Mouse (Mus musculus): ENCODE data around the gene Pde4b. TPM values are rescaled to one million over a fixed set of nuclear protein-coding genes. Genes with fewer than 3 reads are reported as not detected.
A peak's percentile ranks its signal among the peaks of the same experiment; 100 is the strongest.

Gene Pde4b
- total RNA-seq, 2 experiments from 2014 or later = 37.4 to 45.2 TPM

GRCm38 (mm10) chr4:102574666-102575254, 487.4 kb downstream of the Pde4b start:
- DNase-seq = no peak

- no peak for DNase-seq
These were observed 488.8 kb downstream of the Pde4b start for GRCm38 (mm10) chr4:102576109-102576508.

DNA sequence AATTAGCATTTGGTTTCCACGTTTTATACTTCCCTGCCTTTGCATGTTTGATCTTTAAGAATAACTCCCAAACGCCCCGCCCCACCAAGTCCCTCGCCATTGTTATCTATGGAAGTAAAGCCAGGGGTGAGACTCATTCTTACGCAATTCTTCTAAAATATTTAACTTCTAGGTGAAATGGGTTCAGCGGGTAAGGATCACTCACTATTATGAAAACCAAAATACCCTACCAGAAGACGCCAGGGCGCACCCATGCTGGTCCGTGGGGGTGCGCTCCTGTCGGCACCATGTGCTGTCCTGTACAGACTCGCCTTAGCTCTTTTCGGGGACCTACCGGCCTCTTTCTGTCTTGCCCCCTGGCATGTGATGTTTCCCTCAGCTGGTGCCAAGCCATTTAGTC, 490.3 kb downstream of the Pde4b start:
- no peak for DNase-seq

DNA sequence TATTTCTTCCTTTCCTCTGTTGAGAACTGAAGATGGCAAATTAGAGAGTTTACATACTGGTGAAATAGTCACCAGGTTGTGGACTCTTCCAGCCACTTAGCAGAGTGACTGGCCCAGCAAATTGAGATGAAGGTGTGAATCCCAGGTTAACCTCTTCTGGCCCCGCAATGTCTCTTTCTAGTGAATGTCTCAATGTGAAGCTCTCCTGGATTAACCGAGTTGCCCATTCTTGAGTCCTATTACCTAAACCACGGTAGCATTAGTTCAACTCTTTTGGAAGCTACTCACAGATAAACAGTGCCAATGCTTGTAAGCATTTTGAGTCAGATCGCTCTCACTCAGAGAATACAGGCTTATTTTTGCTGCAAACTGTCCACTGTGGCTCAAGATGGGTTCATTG, 491.7 kb downstream of the Pde4b start:
- DNase-seq = no peak

DNA sequence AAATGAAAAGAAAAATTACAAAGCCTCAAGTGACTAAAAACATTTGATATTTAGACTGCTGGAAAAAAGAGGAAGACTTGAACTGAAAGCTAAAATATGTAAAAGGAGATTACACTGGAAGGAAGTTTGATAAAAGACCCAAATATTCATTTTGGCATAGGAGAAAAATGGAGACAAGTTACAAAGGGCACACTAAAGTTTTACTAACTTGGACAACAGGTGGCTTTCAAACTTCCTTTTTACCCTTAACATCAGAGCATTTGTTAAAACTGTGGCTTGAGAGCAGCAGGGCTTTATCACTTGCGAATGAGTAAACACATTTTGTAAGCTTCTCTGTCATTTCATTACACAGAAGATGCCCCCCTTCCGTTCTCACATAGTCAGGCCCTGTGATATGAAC, 492.4 kb downstream of the Pde4b start:
- no peak for DNase-seq

GRCm38 (mm10) chr4:102582165-102582749, 494.9 kb downstream of the Pde4b start:
- no peak for DNase-seq

DNA sequence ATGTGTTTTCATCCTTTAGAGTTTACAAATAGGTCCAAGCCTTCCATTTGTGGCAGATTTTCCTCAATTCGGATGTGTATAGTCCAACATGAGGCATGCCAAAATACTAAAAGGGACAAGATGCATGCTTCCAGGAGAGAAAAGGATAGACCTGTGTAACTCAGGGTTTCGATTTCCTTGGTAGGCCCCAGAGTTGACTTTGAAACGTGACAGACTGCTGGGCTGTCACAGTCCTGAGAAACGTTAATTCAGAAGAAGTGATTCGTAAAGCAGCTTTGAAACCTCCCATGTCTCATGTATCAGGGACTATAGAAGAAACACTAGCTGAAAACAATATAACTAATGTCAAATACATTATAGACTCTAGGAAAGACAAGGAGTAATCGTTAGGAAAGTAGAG, 495.6 kb downstream of the Pde4b start:
- DNase-seq = no peak

GRCm38 (mm10) chr4:102583469-102583868, 496.1 kb downstream of the Pde4b start:
- no peak for DNase-seq

DNA sequence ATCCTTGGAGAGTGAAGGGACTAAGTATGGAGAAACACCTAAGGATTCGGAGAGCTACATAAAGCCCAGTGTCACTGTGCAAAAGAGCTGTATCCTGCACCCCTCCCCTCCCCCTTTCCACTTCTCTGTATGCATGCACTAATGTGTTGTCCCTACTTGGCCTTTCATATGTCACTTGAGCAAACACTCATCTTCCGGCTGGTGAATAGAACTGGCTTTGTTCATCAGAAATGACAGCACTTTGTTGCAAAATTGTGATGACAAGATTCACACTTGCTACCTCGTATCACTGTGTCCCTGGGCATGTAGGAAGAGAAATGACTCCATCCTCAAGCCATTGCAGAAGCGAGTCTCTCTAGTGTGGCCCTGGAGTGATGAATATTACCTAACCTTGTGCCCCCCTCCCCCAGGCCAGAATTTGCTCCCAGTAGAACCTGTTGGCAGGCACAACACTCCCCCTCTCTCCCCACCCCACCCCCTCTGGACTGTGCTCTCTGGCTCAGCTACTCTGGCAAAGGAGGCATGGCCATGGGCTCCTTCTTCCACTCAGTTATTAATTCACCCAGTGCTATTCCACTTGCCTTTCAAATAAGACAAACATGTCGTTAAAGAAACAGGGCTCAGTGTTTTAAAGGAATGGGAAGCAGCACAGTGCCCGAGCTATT, 497.4 kb downstream of the Pde4b start:
- DNase-seq = no peak

DNA sequence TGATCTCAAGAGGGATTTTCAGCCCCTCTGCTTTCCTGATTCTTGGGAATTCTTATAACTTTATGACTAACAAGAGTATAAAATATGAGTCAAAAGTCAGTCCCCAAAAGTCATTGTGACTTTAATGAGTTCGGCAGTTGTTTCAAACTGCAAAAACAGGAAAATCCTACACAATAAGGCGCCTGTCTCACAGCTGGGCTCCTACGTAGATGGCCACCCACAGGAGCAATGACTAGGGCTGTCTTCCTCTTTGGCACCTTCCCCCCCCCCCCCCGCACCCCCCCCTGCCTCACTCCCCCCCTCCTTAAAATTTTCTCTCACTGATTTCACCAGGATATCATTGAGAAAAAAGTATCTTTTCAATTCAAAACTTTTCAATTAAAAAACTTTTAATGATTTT, 498.2 kb downstream of the Pde4b start:
- no peak for DNase-seq

- DNase-seq = no peak
These were observed 499.4 kb downstream of the Pde4b start for GRCm38 (mm10) chr4:102586787-102587186.

DNA sequence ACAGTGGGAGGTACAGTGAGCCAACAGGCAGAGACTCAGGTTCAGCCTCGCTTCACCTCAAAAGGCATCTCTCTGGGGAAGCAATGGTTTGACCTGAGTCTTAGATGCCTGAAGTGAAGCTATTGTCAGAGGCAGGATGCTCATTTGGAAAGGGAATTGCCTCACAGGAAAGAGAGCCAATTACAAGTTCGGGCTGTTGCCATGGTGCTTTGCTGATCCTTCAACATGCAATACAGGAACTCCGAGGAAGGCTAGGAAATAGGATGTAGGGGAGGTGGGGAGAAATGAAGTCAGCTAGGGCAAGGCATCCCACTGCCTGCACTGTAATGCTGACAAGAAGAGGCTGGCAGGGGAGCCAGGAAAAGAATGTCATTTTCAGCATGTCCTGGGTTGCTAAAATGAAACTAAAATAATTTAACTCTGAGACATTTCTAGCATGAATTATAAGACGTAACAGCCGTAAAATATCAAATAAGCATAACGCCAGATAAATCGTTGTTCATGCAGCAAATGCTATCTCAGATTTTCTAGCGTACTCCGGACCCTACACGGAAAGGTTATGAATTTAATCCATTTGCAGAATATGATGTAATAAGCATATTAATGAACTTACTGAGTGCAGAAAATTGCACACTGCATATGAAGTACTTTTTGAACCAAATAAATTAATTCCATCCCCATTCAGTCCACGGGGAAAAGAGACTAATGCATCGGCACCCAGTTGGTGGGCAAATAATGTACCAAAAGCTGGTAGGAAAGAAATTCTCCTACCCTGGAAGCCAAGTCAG, 501.5 kb downstream of the Pde4b start:
- DNase-seq = peak; percentile 47

GRCm38 (mm10) chr4:102589537-102590031, 502.2 kb downstream of the Pde4b start:
- DNase-seq = no peak

DNA sequence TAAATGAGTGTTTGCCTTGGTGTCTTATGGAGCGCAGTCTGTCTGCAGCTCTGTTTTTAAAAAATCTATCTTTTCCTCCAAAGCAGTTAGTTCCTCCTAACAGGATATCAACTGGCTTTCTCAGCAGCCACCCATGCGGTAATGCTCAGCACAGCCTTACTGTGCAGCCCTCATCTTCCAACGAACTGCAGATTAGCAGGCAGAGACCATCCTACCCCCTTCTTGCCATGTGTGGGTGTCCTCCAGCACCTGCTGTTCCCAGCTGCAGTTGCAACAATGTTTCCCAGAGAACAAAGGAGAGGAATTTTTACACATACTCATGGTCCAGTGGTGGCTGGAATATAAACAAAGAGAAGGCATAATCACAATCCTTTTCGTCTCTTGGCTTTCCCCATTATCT, 504.5 kb downstream of the Pde4b start:
- DNase-seq = no peak

- DNase-seq = no peak
These were observed 505.2 kb downstream of the Pde4b start for GRCm38 (mm10) chr4:102592541-102592940.

DNA sequence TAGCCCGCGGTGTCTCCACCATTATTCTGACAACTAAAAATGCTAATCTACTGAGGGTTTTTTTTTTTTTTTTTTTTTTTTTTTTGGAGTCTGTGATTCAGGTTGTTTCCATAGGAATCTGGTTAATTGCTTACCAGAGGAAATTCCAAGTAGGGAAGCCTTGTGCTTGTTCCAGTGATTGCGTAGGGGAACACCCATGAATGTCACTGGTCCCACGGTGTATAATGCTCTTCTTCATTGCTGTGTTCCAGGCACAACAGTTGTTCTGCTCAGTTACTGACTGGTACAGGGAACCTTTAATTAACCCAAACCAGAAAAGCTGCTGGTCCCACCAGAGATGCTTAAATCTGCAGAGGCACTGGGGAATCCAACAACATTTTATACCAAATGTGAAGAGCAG, 506.3 kb downstream of the Pde4b start:
- no peak for DNase-seq

- no peak for DNase-seq
These were observed 507.2 kb downstream of the Pde4b start for GRCm38 (mm10) chr4:102594506-102594905.

DNA sequence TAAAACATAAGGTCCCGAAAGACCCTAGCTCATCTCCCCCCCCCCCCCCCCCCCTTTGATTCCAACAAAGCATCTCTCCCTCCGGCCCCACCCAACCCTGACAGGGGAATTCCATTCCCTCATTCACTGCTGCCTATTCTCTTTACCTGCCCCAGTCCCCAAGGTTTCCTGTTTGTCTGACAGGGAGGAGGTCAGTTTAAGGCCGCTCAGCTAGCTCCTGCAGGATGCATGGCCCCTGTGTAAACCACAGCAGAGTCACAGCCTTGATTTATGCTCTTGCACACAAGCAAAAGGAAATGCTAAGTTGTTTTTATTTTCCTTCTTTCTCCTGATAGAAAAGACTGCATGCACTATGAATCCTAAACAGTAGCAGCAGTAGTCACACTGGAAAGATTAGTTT, 516.6 kb downstream of the Pde4b start:
- DNase-seq = no peak

GRCm38 (mm10) chr4:102605231-102605630, 517.9 kb downstream of the Pde4b start:
- no peak for DNase-seq

- DNase-seq = no peak
These were observed 518.5 kb downstream of the Pde4b start for GRCm38 (mm10) chr4:102605722-102606341.

DNA sequence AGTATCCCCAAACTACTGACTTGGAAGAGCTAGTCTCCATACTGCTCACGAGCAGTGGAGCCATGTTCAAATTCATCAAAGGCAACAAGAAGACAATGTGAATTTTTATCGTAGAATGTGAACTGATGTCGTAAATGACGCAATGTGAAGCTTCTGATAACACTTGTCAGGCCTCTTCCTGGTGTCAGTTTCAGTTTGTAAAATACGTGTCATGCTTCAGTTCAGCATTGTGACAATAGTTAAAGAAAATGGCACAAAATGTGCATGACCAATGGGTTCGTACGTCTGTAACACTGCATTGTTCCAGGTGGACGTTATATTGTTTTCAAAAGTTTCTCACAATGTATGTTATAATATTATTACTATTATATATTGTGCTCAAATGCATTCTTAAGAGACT, 519.5 kb downstream of the Pde4b start:
- DNase-seq = no peak

DNA sequence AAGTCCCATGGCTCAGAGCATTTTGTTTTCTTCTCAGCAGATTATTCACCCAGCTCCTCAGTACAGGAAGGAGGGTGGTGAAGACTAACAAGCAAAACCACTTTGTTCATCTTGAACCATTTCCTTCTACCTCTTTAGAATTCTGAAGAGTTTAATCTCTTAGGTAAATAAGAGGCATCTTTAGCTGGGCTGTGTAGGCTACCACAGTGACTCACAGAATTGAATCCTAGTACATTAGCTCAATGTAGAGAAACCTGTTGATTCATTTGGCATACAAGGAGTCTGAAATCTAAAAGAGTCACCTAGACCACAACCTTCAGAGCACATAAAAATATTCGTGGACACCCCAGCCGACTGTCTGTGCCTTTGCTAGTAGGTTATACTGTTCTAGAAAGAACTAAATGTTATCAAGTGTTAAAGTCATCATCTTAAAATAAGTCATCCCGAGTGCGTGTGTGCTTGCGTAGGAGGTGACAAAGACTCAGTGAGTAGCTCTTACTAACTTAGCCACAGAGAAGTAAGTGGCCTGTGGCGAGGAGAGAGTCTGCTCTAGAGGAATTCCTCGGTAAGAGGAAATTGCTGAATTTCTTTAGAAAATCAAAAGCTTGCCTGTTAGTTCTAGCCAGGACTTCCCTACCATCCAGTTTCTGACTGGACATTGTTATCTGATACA, 520.5 kb downstream of the Pde4b start:
- DNase-seq = no peak
